Mouse (Mus musculus): ENCODE data around the gene Bms1.

Gene Bms1

GRCm38 (mm10) chr6:118419050-118419920, at the start of gene Bms1:
Gene Bms1, minus strand, starts transcription at chr6:118419474.
- peak; percentile 95 for DNase-seq

- DNase-seq, result no peak
These were observed 42.9 kb upstream of the Bms1 start for GRCm38 (mm10) chr6:118462069-118462705.

GRCm38 (mm10) chr6:118457726-118458125, 38.5 kb upstream of the Bms1 start:
- DNase-seq, result no peak

- peak; percentile 81 to 85 for DNase-seq
These were observed 35.9 kb upstream of the Bms1 start, which contains the start of gene Zfp248 for GRCm38 (mm10) chr6:118455042-118455631. Gene Zfp248, minus strand, starts transcription at chr6:118455528.

- no peak for DNase-seq
These were observed 35.2 kb upstream of the Bms1 start for GRCm38 (mm10) chr6:118454452-118454851.

GRCm38 (mm10) chr6:118431502-118431901, 12.2 kb upstream of the Bms1 start:
- no peak for DNase-seq

- DNase-seq, result no peak
These were observed 7.4 kb upstream of the Bms1 start for GRCm38 (mm10) chr6:118426666-118427065.

- DNase-seq, result no peak
These were observed 8.8 kb downstream of the Bms1 start for GRCm38 (mm10) chr6:118410428-118410827.

- DNase-seq, result no peak
These were observed 10.8 kb downstream of the Bms1 start for GRCm38 (mm10) chr6:118408510-118408909.

- no peak for DNase-seq
These were observed 12.9 kb downstream of the Bms1 start for GRCm38 (mm10) chr6:118406421-118406820.

GRCm38 (mm10) chr6:118390746-118391145, 28.5 kb downstream of the Bms1 start:
- peak in 1 of 2 experiments; percentile 6 for DNase-seq

- no peak for DNase-seq
These were observed 33.3 kb downstream of the Bms1 start for GRCm38 (mm10) chr6:118385962-118386361.

GRCm38 (mm10) chr6:118381234-118381633, 38.0 kb downstream of the Bms1 start:
- DNase-seq, result no peak

- no peak for DNase-seq
These were observed 38.6 kb downstream of the Bms1 start for GRCm38 (mm10) chr6:118380630-118381029.

- peak in 1 of 2 experiments; percentile 45 for DNase-seq
These were observed 39.7 kb downstream of the Bms1 start for GRCm38 (mm10) chr6:118379451-118380167.

GRCm38 (mm10) chr6:118377611-118378010, 41.7 kb downstream of the Bms1 start:
- DNase-seq, result no peak

- DNase-seq, result no peak
These were observed 43.3 kb downstream of the Bms1 start for GRCm38 (mm10) chr6:118376023-118376422.

- DNase-seq, result no peak
These were observed 43.8 kb downstream of the Bms1 start for GRCm38 (mm10) chr6:118375457-118375856.

GRCm38 (mm10) chr6:118375026-118375425, 44.2 kb downstream of the Bms1 start:
- no peak for DNase-seq

GRCm38 (mm10) chr6:118373294-118373693, 46.0 kb downstream of the Bms1 start:
- DNase-seq, result peak in 1 of 2 experiments; percentile 39

- DNase-seq, result no peak
These were observed 46.5 kb downstream of the Bms1 start for GRCm38 (mm10) chr6:118372794-118373193.

- no peak for DNase-seq
These were observed 51.8 kb downstream of the Bms1 start for GRCm38 (mm10) chr6:118367502-118367901.

GRCm38 (mm10) chr6:118366196-118366595, 53.1 kb downstream of the Bms1 start:
- no peak for DNase-seq
